Mouse (Mus musculus) layer of hippocampus, adult 9-11 months (tissue): ENCODE measurements around the gene 4921504E06Rik.

Experiments
- DNase-seq: peaks from one replicate; pipeline ENCODE4 v3.0.0; 2022

The 4921504E06Rik gene

GRCm38 (mm10) chr2:19490262-19490661 lies 63.5 kb downstream of the 4921504E06Rik start:
- no peak for DNase-seq

- DNase-seq, result no peak
Measured at GRCm38 (mm10) chr2:19461940-19462339, 91.8 kb downstream of the 4921504E06Rik start.

- no peak for DNase-seq
Measured at GRCm38 (mm10) chr2:19458785-19459184, 94.9 kb downstream of the 4921504E06Rik start.

- DNase-seq, result no peak
Measured at GRCm38 (mm10) chr2:19455857-19456482, 97.7 kb downstream of the 4921504E06Rik start.

- no peak for DNase-seq
Measured at GRCm38 (mm10) chr2:19455228-19455627, 98.5 kb downstream of the 4921504E06Rik start.

GRCm38 (mm10) chr2:19452531-19453055 lies 101.1 kb downstream of the 4921504E06Rik start:
- DNase-seq, result no peak

- no peak for DNase-seq
Measured at GRCm38 (mm10) chr2:19449308-19449707, 104.4 kb downstream of the 4921504E06Rik start.

- no peak for DNase-seq
Measured at GRCm38 (mm10) chr2:19448042-19448700, 105.5 kb downstream of the 4921504E06Rik start.

GRCm38 (mm10) chr2:19446746-19447145 lies 107.0 kb downstream of the 4921504E06Rik start:
- no peak for DNase-seq

- DNase-seq, result no peak
Measured at GRCm38 (mm10) chr2:19445871-19446501, 107.7 kb downstream of the 4921504E06Rik start.

- no peak for DNase-seq
Measured at GRCm38 (mm10) chr2:19444931-19445831, 108.5 kb downstream of the 4921504E06Rik start, which contains the start of gene Ptf1a. Gene Ptf1a, plus strand, starts transcription at chr2:19445663.

- DNase-seq, result no peak
Measured at GRCm38 (mm10) chr2:19444346-19444745, 109.4 kb downstream of the 4921504E06Rik start.

- DNase-seq, result no peak
Measured at GRCm38 (mm10) chr2:19431614-19432323, 121.9 kb downstream of the 4921504E06Rik start.

- no peak for DNase-seq
Measured at GRCm38 (mm10) chr2:19431186-19431585, 122.5 kb downstream of the 4921504E06Rik start.

- DNase-seq, result no peak
Measured at GRCm38 (mm10) chr2:19430746-19431145, 123.0 kb downstream of the 4921504E06Rik start.

GRCm38 (mm10) chr2:19429691-19430690 lies 123.7 kb downstream of the 4921504E06Rik start:
- DNase-seq, result no peak

GRCm38 (mm10) chr2:19429031-19429430 lies 124.7 kb downstream of the 4921504E06Rik start:
- DNase-seq, result no peak

GRCm38 (mm10) chr2:19423086-19423485 lies 130.6 kb downstream of the 4921504E06Rik start:
- DNase-seq, result no peak

GRCm38 (mm10) chr2:19422226-19422625 lies 131.5 kb downstream of the 4921504E06Rik start:
- DNase-seq, result no peak

- no peak for DNase-seq
Measured at GRCm38 (mm10) chr2:19419686-19420345, 133.9 kb downstream of the 4921504E06Rik start.
